Mouse (Mus musculus) heart, adult 2 months (tissue): ENCODE data around the gene Katnal1. TPM values are rescaled to one million over a fixed set of nuclear protein-coding genes. Genes with fewer than 3 reads are reported as not detected.

Experiments used
- DNase-seq, 2 experiments: peaks; one replicate each; pipeline ENCODE4 v3.0.0; 2021
- H3K27ac ChIP-seq: fragments of 200-600 bp; 2 replicates; pipeline ENCODE4 v1.8.1; 2022
- H3K27me3 ChIP-seq: fragments of 200-500 bp; 2 replicates; pipeline ENCODE4 v1.6.1; 2012; ENCODE audit warnings: mild to moderate bottlenecking, low read length, inconsistent platforms, mixed read lengths; ENCODE audit not compliant: control insufficient read depth, insufficient read depth
- H3K36me3 ChIP-seq: fragments of 200-500 bp; 2 replicates; pipeline ENCODE4 v1.6.1; 2012; ENCODE audit warnings: low read length, inconsistent platforms; ENCODE audit not compliant: control insufficient read depth, insufficient read depth
- H3K4me1 ChIP-seq: fragments of 200-500 bp; 2 replicates; pipeline ENCODE4 v1.6.1; 2011; ENCODE audit warnings: low read length; ENCODE audit not compliant: control insufficient read depth, insufficient read depth
- H3K4me3 ChIP-seq: fragments of 200-600 bp; 2 replicates; pipeline ENCODE4 v1.8.1; 2022
- H3K79me2 ChIP-seq: fragments of 200-500 bp; replicated peaks from 2 replicates; pipeline ENCODE4 v1.6.1; 2012; ENCODE audit warnings: mild to moderate bottlenecking, inconsistent platforms, low read length, moderate library complexity, mixed read lengths; ENCODE audit not compliant: control insufficient read depth, insufficient read depth
- H3K9ac ChIP-seq: fragments of 200-500 bp; 2 replicates; pipeline ENCODE4 v1.6.1; 2012; ENCODE audit warnings: low read depth, mild to moderate bottlenecking, control low read depth, inconsistent platforms, low read length, mixed read lengths
- CTCF ChIP-seq: fragments of 200-600 bp; IDR thresholded peaks from 2 replicates; pipeline ENCODE4 v1.8.1; 2022; ENCODE audit warnings: antibody characterized with exemption, mild to moderate bottlenecking, moderate library complexity
- EP300 ChIP-seq: fragments of 200-500 bp; IDR thresholded peaks from 2 replicates; pipeline ENCODE4 v1.6.1; 2011; ENCODE audit warnings: low read depth, low read length, control low read depth; ENCODE audit not compliant: insufficient read depth
- POLR2A ChIP-seq: fragments of 200-500 bp; IDR thresholded peaks from 2 replicates; pipeline ENCODE4 v1.6.1; 2011; ENCODE audit warnings: mild to moderate bottlenecking, low read depth, low read length, control low read depth; ENCODE audit not compliant: insufficient read depth
- WGBS: fragments of 180-500 bp; shearing (Covaris S2); methylation state at CpG from one replicate; pipeline ENCODE4 v1.1.7; 2018; 5-methylcytosine and 5-hydroxymethylcytosine counted together
- intact Hi-C: fragments of 180-260 bp; cut with DNase I; formaldehyde crosslinking; loops from one replicate; pipeline ENCODE4 v1.15.1; 2025
- polyA plus RNA-seq: library from polyadenylated mRNA; depleted of rRNA; stranded (reverse); fragments of >200 nt; gene quantifications from 2 replicates; pipeline ENCODE4 v1.2.3, GENCODE M21; 2012
- total RNA-seq, 2 experiments: library from RNA; stranded (reverse); gene quantifications; 2 replicates each; pipeline ENCODE4 v1.2.3; 2021

Katnal1 gene
- total and polyA plus RNA-seq, 3 experiments, result 4.8 to 10.4 (median 9.5) TPM

DNA sequence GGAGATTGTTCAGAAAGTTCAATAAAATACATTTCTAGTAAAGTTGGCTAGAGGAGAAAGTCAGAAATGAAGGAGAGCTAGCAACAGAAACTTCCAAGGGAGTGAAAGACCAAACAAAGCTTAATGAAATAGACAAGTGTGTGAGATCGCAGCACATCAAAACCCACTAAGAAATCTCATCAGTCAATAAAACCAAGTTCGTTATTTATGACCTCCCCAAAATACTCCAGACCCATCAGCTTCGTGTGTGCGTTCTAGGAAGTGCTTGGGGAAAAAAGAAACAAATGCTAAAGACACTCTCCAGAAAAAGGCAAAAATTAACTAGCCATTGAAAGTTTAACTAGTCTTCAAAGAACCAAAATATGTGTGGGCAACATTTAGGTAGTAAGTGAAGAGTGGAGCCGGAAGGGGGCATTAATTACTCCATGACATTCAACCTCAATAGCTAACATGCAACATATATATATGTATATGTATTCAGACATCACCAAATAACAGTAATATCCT is 1.4 kb downstream of the Katnal1 start:
- DNase-seq, result no peak
- Histone ChIP-seq H3K4me1 (no peaks in the 10 kb centered on the region), H3K27me3 (no peaks in the 10 kb centered on the region), H3K79me2 (no peaks in the 10 kb centered on the region; the same call in 1 of the 2 replicates), H3K36me3 (no peaks in the 10 kb centered on the region), H3K9ac (no peak overlapping the region), H3K4me3 (peak overlapping the region; percentile 90), H3K27ac (peak overlapping the region; percentile 94)
- TF ChIP-seq POLR2A (no peak), CTCF (no peak), EP300 (no peak)
- 52% methylated on average over 5 of the region's 5 CpGs for WGBS
- intact Hi-C loops, result loop anchor here (1.0 to 5.0 kb wide), 2 partner anchors 65 to 124 kb away; no protein-coding TSS in a partner anchor

DNA sequence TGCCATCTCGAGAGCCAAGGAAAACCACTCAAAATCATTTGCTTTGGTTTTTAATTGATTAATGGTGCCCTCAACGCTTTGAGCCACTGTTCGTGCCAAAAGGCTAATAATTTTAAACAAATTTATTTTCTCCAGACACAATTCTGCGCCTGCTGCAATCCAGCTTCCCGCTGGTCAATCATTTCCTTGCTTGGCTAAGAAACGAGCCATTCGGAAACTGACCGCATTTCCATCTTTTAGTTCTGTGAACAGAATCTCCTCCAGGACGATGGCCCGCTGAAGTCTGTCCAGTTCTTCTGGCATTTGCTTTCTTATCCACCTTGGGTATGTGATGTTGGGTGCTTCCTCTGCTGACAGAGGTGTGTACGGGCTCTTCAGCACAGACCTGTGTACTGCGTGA is 4.5 kb downstream of the Katnal1 start:
- no peak for DNase-seq
- no peak for TF ChIP-seq POLR2A
- no peak for TF ChIP-seq EP300
- TF ChIP-seq CTCF, result no peak
- no peaks in the 10 kb centered on the region; the same call in 1 of the 2 replicates for H3K79me2 ChIP-seq
- 91% methylated on average over 12 of the region's 12 CpGs for WGBS
- no peak overlapping the region for H3K4me3 ChIP-seq
- H3K27me3 ChIP-seq, result no peaks in the 10 kb centered on the region
- H3K36me3 ChIP-seq, result no peaks in the 10 kb centered on the region
- no peak overlapping the region for H3K27ac ChIP-seq
- H3K4me1 ChIP-seq, result no peaks in the 10 kb centered on the region
- intact Hi-C loops, result no loop called here
- H3K9ac ChIP-seq, result no peak overlapping the region

DNA sequence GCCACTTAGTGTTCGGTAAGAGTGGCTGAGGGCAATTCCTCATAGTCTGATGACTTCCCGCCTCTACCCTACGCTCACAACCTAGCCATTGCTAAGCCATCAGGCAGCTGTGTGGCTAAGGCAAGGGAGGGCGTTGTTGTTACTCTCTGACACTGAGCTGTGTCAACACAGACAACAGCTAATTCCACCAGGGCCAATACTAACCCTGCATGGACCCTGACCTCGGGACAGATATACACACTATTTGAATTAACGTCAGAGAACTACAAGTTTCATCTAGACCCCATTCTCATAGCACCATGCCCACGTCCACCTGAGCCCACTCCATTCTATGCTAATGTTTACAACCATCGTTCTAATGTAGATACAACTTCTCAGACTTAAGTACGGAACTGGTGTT is 5.1 kb downstream of the Katnal1 start:
- no peaks in the 10 kb centered on the region for H3K27me3 ChIP-seq
- intact Hi-C loops, result no loop called here
- TF ChIP-seq EP300, result no peak
- no peak for TF ChIP-seq POLR2A
- TF ChIP-seq CTCF, result no peak
- no peak overlapping the region for H3K4me3 ChIP-seq
- WGBS, result 92% methylated on average over 9 of the region's 9 CpGs
- H3K4me1 ChIP-seq, result no peaks in the 10 kb centered on the region
- H3K9ac ChIP-seq, result no peak overlapping the region
- DNase-seq, result no peak
- no peaks in the 10 kb centered on the region; the same call in 1 of the 2 replicates for H3K79me2 ChIP-seq
- no peak overlapping the region for H3K27ac ChIP-seq
- H3K36me3 ChIP-seq, result no peaks in the 10 kb centered on the region

DNA sequence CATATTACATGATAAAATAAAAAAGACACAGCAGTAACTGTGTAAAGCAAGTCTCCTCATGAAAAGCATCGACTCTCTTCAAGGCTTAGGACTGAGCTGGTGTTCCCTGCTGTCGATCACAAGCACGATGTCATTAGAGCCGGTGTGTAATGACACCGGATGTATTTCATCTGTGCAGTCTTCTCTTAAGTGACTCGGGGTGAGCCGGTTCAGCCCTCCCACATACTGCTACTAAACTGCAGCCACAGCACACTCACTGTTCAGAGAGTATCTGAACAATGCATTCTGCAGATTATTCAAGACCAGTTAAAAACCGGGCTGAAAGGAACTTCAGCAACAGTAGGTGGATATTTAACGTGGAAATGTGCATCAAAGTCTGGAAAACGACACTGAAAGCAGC is 5.7 kb downstream of the Katnal1 start:
- Histone ChIP-seq H3K27ac (no peak overlapping the region), H3K27me3 (no peaks in the 10 kb centered on the region), H3K4me3 (no peak overlapping the region), H3K79me2 (no peaks in the 10 kb centered on the region; the same call in 1 of the 2 replicates), H3K4me1 (no peaks in the 10 kb centered on the region), H3K9ac (no peak overlapping the region), H3K36me3 (no peaks in the 10 kb centered on the region)
- 67% methylated on average over 10 of the region's 10 CpGs for WGBS
- TF ChIP-seq CTCF, result no peak
- TF ChIP-seq POLR2A, result no peak
- TF ChIP-seq EP300, result no peak
- intact Hi-C loops, result no loop called here
- DNase-seq, result no peak

DNA sequence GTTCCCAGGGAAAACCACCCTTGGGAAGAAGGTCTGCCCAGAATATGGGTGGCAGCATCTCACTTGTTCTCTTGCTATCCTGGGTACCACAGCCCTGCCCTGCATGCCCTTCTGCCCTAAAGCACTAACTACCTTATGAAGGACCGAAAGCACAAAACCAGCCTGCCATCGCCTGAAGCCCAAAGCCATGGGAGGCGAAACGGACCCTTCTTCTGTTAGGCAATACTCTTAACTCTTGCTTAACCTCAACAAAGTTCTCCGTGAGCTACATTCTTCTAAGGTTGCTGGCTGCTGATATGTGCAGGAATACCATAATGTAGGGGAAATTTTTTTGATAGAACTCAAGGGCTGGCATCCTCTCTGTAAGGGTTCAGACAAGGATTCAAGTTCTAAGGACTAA is 6.3 kb downstream of the Katnal1 start:
- intact Hi-C loops, result no loop called here
- Histone ChIP-seq H3K27ac (no peak overlapping the region), H3K4me3 (no peak overlapping the region), H3K4me1 (no peaks in the 10 kb centered on the region), H3K36me3 (no peaks in the 10 kb centered on the region), H3K27me3 (no peaks in the 10 kb centered on the region), H3K9ac (no peak overlapping the region), H3K79me2 (no peaks in the 10 kb centered on the region; the same call in 1 of the 2 replicates)
- TF ChIP-seq POLR2A (no peak), EP300 (no peak), CTCF (no peak)
- 87% methylated on average over 5 of the region's 5 CpGs for WGBS
- no peak for DNase-seq

DNA sequence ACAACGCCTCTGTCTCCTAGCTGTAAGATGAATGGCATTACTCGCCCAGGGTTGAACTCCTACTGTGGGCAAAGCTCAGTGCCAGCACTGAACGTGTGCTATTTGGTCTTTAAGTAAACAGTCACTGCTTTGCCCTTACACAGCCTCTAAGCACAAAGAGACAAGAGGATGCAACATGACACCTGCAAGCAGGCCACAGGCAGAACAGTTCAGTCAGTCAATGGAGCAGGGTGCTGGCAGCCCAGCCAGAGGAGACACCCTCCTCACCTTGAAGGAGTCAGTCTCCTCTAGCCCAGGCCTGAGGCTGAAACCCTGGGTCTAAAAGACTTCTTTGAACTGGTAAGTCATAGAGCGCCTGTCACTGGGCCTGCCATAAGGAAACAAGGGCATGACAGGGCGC is 11.1 kb downstream of the Katnal1 start:
- WGBS, result 83% methylated on average over 5 of the region's 5 CpGs
- H3K27me3 ChIP-seq, result no peaks in the 10 kb centered on the region
- H3K9ac ChIP-seq, result no peak overlapping the region
- TF ChIP-seq CTCF, result no peak
- no peak for TF ChIP-seq EP300
- no peak for TF ChIP-seq POLR2A
- no peaks in the 10 kb centered on the region for H3K4me1 ChIP-seq
- H3K36me3 ChIP-seq, result no peaks in the 10 kb centered on the region
- no peaks in the 10 kb centered on the region; the same call in 1 of the 2 replicates for H3K79me2 ChIP-seq
- no peak overlapping the region for H3K4me3 ChIP-seq
- H3K27ac ChIP-seq, result no peak overlapping the region
- intact Hi-C loops, result no loop called here
- no peak for DNase-seq
